Mouse (Mus musculus) erythroblast, embryonic 14.5 days (primary cell): ENCODE measurements around the gene Gpn2.

Experiments used
- GATA1 ChIP-seq: IDR thresholded peaks from 2 replicates; pipeline ENCODE4 v1.6.1; 2012; ENCODE audit warnings: low read length, inconsistent platforms, mixed read lengths
- TAL1 ChIP-seq: IDR thresholded peaks from 3 replicates; pipeline ENCODE4 v1.6.1; 2012; ENCODE audit warnings: low read length, inconsistent platforms, mixed read lengths

DNA sequence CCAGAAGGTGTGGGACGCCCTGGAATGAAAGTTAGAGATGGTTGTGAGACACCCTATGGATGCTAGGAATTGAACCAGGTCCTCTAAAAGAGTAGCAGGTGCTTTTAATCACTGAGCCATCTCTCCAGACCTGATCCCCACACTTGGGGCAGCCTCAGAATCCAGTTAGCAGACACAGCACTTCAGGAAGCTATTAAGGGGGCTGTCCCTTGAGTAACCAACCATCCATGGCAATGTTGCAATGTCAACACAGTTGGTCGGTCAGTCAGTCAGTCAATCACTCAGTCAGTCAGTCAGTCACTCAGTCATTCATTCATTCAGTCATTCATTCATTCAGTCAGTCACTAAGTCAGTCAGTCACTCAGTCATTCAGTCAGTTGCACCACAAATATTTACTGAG lies 44.4 kb downstream of the Gpn2 start:
- no peak for TF ChIP-seq GATA1
- no peak for TF ChIP-seq TAL1
